Mouse (Mus musculus): ENCODE data around the gene Olfr1427. TPM values are rescaled to one million over a fixed set of nuclear protein-coding genes. Genes with fewer than 3 reads are reported as not detected.
"Not testable (repeated sequence)": the region's sequence is repeated elsewhere in the genome, so short reads cannot be mapped to it uniquely, and the experiment has no call there.

Gene Olfr1427
- polyA plus RNA-seq (2015; fragmentation: Nextera tagmentation; extraction: Ambion mirVana): not detected in 2 replicates

DNA sequence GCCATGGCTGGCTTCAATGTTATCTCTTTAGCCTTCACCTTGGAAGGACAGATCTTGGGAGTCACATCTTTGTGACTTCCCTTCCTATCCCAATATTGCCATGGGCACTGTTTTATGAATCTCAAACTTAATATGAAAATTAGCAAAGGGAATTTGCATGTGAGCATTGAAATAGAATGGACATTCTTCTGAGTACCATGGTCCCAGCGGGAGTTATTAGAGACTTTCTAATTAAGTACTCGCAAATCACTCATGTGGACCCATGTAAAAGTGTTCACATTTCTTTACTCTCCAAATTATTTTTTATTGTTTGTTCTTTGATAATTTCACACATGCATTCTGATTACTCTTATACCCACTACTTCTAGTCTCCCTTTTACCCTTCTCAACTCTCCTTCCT is at the start of gene Olfr1427:
Olfr1427 (minus strand) TSS at position 101 of the 400 bp plus-strand sequence.
- H3K4me2 ChIP-seq: no peak within 1 kb of the TSS
- no peaks in the 10 kb centered on the region for H3K9me3 ChIP-seq (replicated peaks)
- ATAC-seq (replicated peaks; ENCODE audit: low FRiP score): no peak
- H3K27me3 ChIP-seq: no peaks in the 10 kb centered on the region
- WGBS: 92% methylated on average over 2 of the region's 2 CpGs
- no peaks in the 10 kb centered on the region for H3K4me1 ChIP-seq
- no peak within 1 kb of the TSS for H3K4me3 ChIP-seq (replicated peaks)
- H3K36me3 ChIP-seq: no peaks in the 10 kb centered on the region
- no peak within 1 kb of the TSS for H3K9ac ChIP-seq
- H3K27ac ChIP-seq: no peak within 1 kb of the TSS

GRCm38 (mm10) chr19:12145452-12145851 is 42.3 kb upstream of the Olfr1427 start:
- WGBS: 90% methylated on average over 3 of the region's 3 CpGs
- Histone ChIP-seq H3K27ac (no peak overlapping the region), H3K27me3 (no peaks in the 10 kb centered on the region), H3K9me3 (replicated peaks) (no peaks in the 10 kb centered on the region), H3K9ac (no peak overlapping the region), H3K36me3 (no peaks in the 10 kb centered on the region), H3K4me3 (replicated peaks) (no peak overlapping the region), H3K4me2 (no peak overlapping the region), H3K4me1 (no peaks in the 10 kb centered on the region)
- no peak for ATAC-seq (replicated peaks; ENCODE audit: low FRiP score)

DNA sequence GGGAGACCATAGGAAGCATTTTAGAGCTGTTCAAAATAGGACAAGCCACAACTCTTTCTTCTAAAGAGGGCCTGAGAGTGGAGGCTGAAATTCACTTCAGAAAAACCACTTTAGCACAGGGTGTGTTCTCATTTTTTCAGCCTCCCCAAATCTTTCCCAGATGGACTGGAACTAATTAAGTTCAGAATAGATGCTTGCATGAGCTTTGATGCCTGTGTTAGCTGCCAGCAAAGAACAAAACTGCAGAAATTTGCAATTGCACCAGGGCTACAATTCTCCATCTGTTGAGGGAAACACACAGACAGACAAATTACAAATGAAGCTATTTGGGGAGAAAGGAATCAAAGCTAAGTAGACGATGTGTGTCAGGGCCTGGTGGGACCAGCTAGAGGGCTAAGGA is 40.2 kb upstream of the Olfr1427 start:
- Histone ChIP-seq H3K4me1 (no peaks in the 10 kb centered on the region), H3K27me3 (no peaks in the 10 kb centered on the region), H3K4me2 (no peak overlapping the region), H3K9ac (no peak overlapping the region), H3K9me3 (replicated peaks) (no peaks in the 10 kb centered on the region), H3K4me3 (replicated peaks) (no peak overlapping the region), H3K27ac (no peak overlapping the region), H3K36me3 (no peaks in the 10 kb centered on the region)
- ATAC-seq (replicated peaks; ENCODE audit: low FRiP score): no peak
- WGBS: 57% methylated on average over 1 of the region's 1 CpGs

DNA sequence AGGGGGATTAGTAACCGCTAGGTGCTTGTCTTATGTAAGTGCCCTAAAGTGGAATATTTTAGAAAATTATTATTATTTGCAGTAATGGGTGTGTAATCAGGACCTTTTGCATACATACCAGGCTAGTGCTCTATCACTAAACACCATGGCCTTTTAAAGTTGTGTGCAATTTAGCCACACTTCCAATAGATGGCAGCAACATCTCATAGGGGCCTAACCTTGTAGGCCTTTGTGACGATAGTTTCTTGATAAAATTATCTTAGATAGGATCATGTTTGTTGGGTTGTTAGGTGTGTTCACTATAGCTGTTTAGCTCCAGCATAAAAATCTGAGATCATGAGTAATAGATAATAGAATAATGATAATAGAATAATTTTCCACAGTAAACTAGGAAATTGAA is 31.2 kb upstream of the Olfr1427 start:
- H3K27ac ChIP-seq: no peak overlapping the region
- no peak for ATAC-seq (replicated peaks; ENCODE audit: low FRiP score)
- H3K36me3 ChIP-seq: no peaks in the 10 kb centered on the region
- H3K9ac ChIP-seq: no peak overlapping the region
- no peak overlapping the region for H3K4me2 ChIP-seq
- H3K9me3 ChIP-seq (replicated peaks): no peaks in the 10 kb centered on the region
- H3K27me3 ChIP-seq: no peaks in the 10 kb centered on the region
- no peaks in the 10 kb centered on the region for H3K4me1 ChIP-seq
- H3K4me3 ChIP-seq (replicated peaks): no peak overlapping the region
- WGBS: 34% methylated on average over 2 of the region's 2 CpGs

GRCm38 (mm10) chr19:12123103-12123502 is 20.0 kb upstream of the Olfr1427 start, which contains the start of gene Olfr76:
Gene Olfr76 (minus strand): TSS chr19:12123203.
- H3K27ac ChIP-seq: no peak within 1 kb of the TSS
- no peaks in the 10 kb centered on the region for H3K4me1 ChIP-seq
- H3K9ac ChIP-seq: no peak within 1 kb of the TSS
- no peaks in the 10 kb centered on the region for H3K27me3 ChIP-seq
- no peak within 1 kb of the TSS for H3K4me3 ChIP-seq (replicated peaks)
- 77% methylated on average over 3 of the region's 3 CpGs for WGBS
- H3K9me3 ChIP-seq (replicated peaks): no peaks in the 10 kb centered on the region
- ATAC-seq (replicated peaks; ENCODE audit: low FRiP score): no peak
- H3K4me2 ChIP-seq: no peak within 1 kb of the TSS
- H3K36me3 ChIP-seq: no peaks in the 10 kb centered on the region

- H3K4me1 ChIP-seq: no peaks in the 10 kb centered on the region
- ATAC-seq (replicated peaks; ENCODE audit: low FRiP score): no peak
- no peak overlapping the region for H3K9ac ChIP-seq
- no peaks in the 10 kb centered on the region for H3K9me3 ChIP-seq (replicated peaks)
- H3K27ac ChIP-seq: no peak overlapping the region
- WGBS: 89% methylated on average over 3 of the region's 3 CpGs
- no peaks in the 10 kb centered on the region for H3K36me3 ChIP-seq
- H3K4me2 ChIP-seq: no peak overlapping the region
- H3K27me3 ChIP-seq: no peaks in the 10 kb centered on the region
- H3K4me3 ChIP-seq (replicated peaks): no peak overlapping the region
These were observed 13.3 kb upstream of the Olfr1427 start for GRCm38 (mm10) chr19:12116464-12116863.

GRCm38 (mm10) chr19:12115797-12116196 is 12.7 kb upstream of the Olfr1427 start, which contains the start of gene Olfr1428:
Gene Olfr1428 (minus strand): TSS chr19:12115897.
- WGBS: 77% methylated on average over 1 of the region's 1 CpGs
- H3K4me1 ChIP-seq: no peaks in the 10 kb centered on the region
- ATAC-seq (replicated peaks; ENCODE audit: low FRiP score): no peak

DNA sequence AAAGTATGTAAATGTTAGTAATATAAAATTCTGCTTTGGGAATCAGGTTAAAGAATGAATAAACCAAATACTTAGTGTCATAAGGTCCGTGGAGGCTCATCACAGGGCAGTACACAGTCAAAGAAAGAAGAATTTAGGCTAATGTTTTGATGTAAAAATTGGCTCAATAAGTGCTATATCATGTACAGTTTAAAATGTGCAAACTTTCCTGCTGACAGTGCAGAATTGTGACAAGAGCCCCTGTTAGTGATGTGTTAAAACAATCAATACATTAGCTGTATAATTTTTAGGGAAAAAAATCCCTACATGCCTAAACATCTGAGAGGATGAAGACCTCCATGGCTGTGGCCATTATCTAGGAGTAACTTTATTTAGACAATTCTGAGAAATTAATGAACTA is 10.7 kb upstream of the Olfr1427 start:
- Histone ChIP-seq H3K9ac (no peak overlapping the region), H3K27me3 (no peaks in the 10 kb centered on the region), H3K4me3 (replicated peaks) (no peak overlapping the region), H3K9me3 (replicated peaks) (no peaks in the 10 kb centered on the region), H3K36me3 (no peaks in the 10 kb centered on the region), H3K4me1 (no peaks in the 10 kb centered on the region), H3K4me2 (no peak overlapping the region), H3K27ac (no peak overlapping the region)
- WGBS: 56% methylated on average over 1 of the region's 1 CpGs
- no peak for ATAC-seq (replicated peaks; ENCODE audit: low FRiP score)

More at GRCm38 (mm10) chr19:12115797-12116196, 12.7 kb upstream of the Olfr1427 start, which contains the start of gene Olfr1428:
- H3K9me3 ChIP-seq (replicated peaks): no peaks in the 10 kb centered on the region
- no peak within 1 kb of the TSS for H3K4me3 ChIP-seq (replicated peaks)
- no peaks in the 10 kb centered on the region for H3K27me3 ChIP-seq
- H3K4me2 ChIP-seq: no peak within 1 kb of the TSS
- H3K36me3 ChIP-seq: no peaks in the 10 kb centered on the region
- H3K9ac ChIP-seq: no peak within 1 kb of the TSS
- H3K27ac ChIP-seq: no peak within 1 kb of the TSS

DNA sequence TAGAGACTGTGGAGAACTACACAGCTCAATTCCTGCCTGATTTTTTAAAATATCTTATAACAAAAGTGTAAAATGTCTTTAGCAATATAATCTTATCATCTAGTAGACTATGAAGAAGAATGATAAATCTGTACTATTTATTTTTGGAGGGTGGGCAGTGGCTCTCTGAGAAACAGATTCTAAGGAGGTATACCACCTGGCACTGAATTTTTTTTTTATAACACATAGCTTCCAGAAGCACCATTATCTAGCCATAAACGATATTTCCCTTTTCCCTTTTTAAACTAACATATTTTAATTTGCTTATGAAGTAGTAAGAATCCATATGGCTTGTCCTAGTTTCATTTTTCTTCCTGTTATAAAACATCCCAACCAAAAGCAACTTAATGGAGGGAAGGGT is 1.4 kb upstream of the Olfr1427 start:
- no peaks in the 10 kb centered on the region for H3K36me3 ChIP-seq
- no peaks in the 10 kb centered on the region for H3K9me3 ChIP-seq (replicated peaks)
- H3K27me3 ChIP-seq: no peaks in the 10 kb centered on the region
- ATAC-seq (replicated peaks; ENCODE audit: low FRiP score): no peak
- H3K4me2 ChIP-seq: no peak overlapping the region
- no peaks in the 10 kb centered on the region for H3K4me1 ChIP-seq
- no peak overlapping the region for H3K4me3 ChIP-seq (replicated peaks)
- no peak overlapping the region for H3K27ac ChIP-seq
- no peak overlapping the region for H3K9ac ChIP-seq
- 70% methylated on average over 1 of the region's 1 CpGs for WGBS

DNA sequence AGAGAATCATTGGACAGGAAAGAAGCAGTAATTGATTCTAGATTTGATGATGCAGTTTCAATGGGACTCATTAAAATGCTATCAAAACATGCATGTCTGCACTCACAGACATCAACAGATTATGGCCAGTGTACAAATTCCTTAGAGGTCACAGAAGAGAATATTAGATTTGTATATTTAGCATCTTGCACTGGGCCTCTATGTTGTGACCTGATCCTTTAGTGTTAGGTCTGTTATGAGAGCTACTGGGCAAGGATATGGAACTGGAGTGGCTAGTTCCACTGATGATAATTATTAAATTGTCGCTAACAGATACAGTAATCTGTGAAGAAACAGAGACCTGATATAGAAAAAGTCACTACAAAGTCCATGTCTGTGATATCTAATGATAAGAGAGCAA is 11.2 kb downstream of the Olfr1427 start, which contains the start of gene Olfr1426:
Olfr1426 (minus strand) TSS at position 101 of the 400 bp plus-strand sequence.
- ATAC-seq (replicated peaks; ENCODE audit: low FRiP score): no peak
- Histone ChIP-seq H3K4me3 (replicated peaks) (no peak within 1 kb of the TSS), H3K9ac (no peak within 1 kb of the TSS), H3K27me3 (no peaks in the 10 kb centered on the region), H3K36me3 (no peaks in the 10 kb centered on the region), H3K9me3 (replicated peaks) (no peaks in the 10 kb centered on the region), H3K4me1 (no peaks in the 10 kb centered on the region), H3K4me2 (no peak within 1 kb of the TSS), H3K27ac (no peak within 1 kb of the TSS)
- whole genome bisulfite sequencing: 81% methylated on average over 1 of the region's 1 CpGs

- not testable (repeated sequence) for H3K4me3 ChIP-seq (replicated peaks); H3K4me2 ChIP-seq; H3K27me3 ChIP-seq; H3K9me3 ChIP-seq (replicated peaks); ATAC-seq (replicated peaks; ENCODE audit: low FRiP score); H3K27ac ChIP-seq; H3K4me1 ChIP-seq; H3K36me3 ChIP-seq; H3K9ac ChIP-seq
- 84% methylated on average over 4 of the region's 4 CpGs for WGBS
These were observed 25.5 kb downstream of the Olfr1427 start, which contains the start of gene Olfr1425 for GRCm38 (mm10) chr19:12077631-12078030. Gene Olfr1425 (minus strand): TSS chr19:12077731.

- H3K4me1 ChIP-seq; H3K36me3 ChIP-seq; H3K9me3 ChIP-seq (replicated peaks); H3K4me3 ChIP-seq (replicated peaks); H3K9ac ChIP-seq; H3K4me2 ChIP-seq; ATAC-seq (replicated peaks; ENCODE audit: low FRiP score); H3K27ac ChIP-seq; H3K27me3 ChIP-seq: not testable (repeated sequence)
- WGBS: 89% methylated on average over 1 of the region's 1 CpGs
These were observed 33.6 kb downstream of the Olfr1427 start for GRCm38 (mm10) chr19:12069546-12069945.

DNA sequence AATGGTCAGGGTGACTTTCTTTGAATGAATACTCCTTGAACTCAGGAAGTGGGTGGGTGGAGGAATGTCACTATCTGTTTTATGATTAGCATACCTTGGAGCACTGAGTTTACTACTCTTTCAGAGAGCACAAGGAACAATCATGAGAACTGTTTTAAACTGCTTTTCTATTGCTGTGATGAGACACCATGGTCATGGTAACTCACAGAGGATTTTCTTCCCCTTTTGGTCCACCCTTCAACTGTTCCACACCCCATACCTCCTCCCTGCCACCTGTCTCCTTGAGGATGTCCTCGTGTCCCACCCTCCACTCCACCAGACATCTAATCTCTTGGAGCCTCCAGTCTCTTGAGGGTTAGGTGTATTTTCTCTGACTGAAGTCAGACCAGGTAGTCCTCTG is 35.3 kb downstream of the Olfr1427 start:
- not testable (repeated sequence) for H3K9ac ChIP-seq; H3K4me3 ChIP-seq (replicated peaks)
- WGBS: 74% methylated on average over 1 of the region's 1 CpGs

More for the DNA sequence above, 35.3 kb downstream of the Olfr1427 start:
- not testable (repeated sequence) for H3K27ac ChIP-seq; H3K4me2 ChIP-seq; ATAC-seq (replicated peaks; ENCODE audit: low FRiP score); H3K27me3 ChIP-seq; H3K36me3 ChIP-seq; H3K4me1 ChIP-seq; H3K9me3 ChIP-seq (replicated peaks)
